Mouse (Mus musculus) liver, embryonic 14.5 days (tissue): ENCODE measurements around the gene Rab3gap2. TPM values are rescaled to one million over a fixed set of nuclear protein-coding genes. Genes with fewer than 3 reads are reported as not detected.

Experiments used
- ATAC-seq: fragments of 200-750 bp; cut with Nextera tagmentation; 2 replicates; pipeline ENCODE4 v1.8.0; 2017; ENCODE audit warnings: moderate number of reproducible peaks, mild to moderate bottlenecking, moderate library complexity; ENCODE audit not compliant: insufficient read depth
- DNase-seq, 3 experiments: peaks; one replicate each; pipeline ENCODE4 v3.0.0-alpha.2; 2012 to 2013; ENCODE audit warnings: low read depth in 3 of 3, low spot score in 3 of 3
- H3K27ac ChIP-seq: fragments of 300-500 bp; sonication (generic); 2 replicates; pipeline ENCODE4 v1.5.1; 2014; ENCODE audit warnings: moderate library complexity, mild to moderate bottlenecking, control low read depth, inconsistent platforms
- H3K27me3 ChIP-seq: fragments of 300-500 bp; sonication (generic); 2 replicates; pipeline ENCODE4 v1.6.1; 2014; ENCODE audit warnings: mild to moderate bottlenecking, low read length, moderate library complexity; ENCODE audit not compliant: control insufficient read depth, insufficient read depth
- H3K36me3 ChIP-seq: fragments of 300-500 bp; sonication (generic); replicated peaks from 2 replicates; pipeline ENCODE4 v1.6.1; 2014; ENCODE audit warnings: low read depth; ENCODE audit not compliant: control insufficient read depth, insufficient read depth
- H3K4me1 ChIP-seq, 2 experiments: fragments of 200-500 bp in 1 of 2; fragments of 300-500 bp in 1 of 2; sonication (generic) in 1 of 2; replicated peaks; 2 replicates each; pipeline ENCODE4 v1.6.1; 2012 to 2014; ENCODE audit warnings: antibody characterized with exemption in 1 of 2, inconsistent platforms in 1 of 2, low read length in 1 of 2; ENCODE audit not compliant: control insufficient read depth in 2 of 2, insufficient read depth in 2 of 2
- H3K4me2 ChIP-seq: fragments of 300-500 bp; sonication (generic); 2 replicates; pipeline ENCODE4 v1.6.1; 2014; ENCODE audit warnings: low read depth, mild to moderate bottlenecking, control low read depth, moderate library complexity
- H3K4me3 ChIP-seq, 2 experiments: fragments of 200-500 bp in 1 of 2; fragments of 300-500 bp in 1 of 2; sonication (generic) in 1 of 2; 2 replicates each; pipeline ENCODE4 v1.5.1; 2012 to 2014; ENCODE audit warnings: low read depth in 2 of 2, low read length in 2 of 2, mild to moderate bottlenecking in 2 of 2, control low read depth in 1 of 2, inconsistent platforms in 1 of 2, moderate library complexity in 1 of 2; ENCODE audit not compliant: insufficient read depth in 1 of 2
- H3K9ac ChIP-seq: fragments of 300-500 bp; sonication (generic); replicated peaks from 2 replicates; pipeline ENCODE4 v1.6.1; 2014; ENCODE audit warnings: mild to moderate bottlenecking, control low read depth, moderate library complexity
- H3K9me3 ChIP-seq: fragments of 300-500 bp; sonication (generic); 2 replicates; pipeline ENCODE4 v1.6.1; 2016; ENCODE audit warnings: low read length, mixed read lengths; ENCODE audit not compliant: control insufficient read depth
- CTCF ChIP-seq: IDR thresholded peaks from 2 replicates; pipeline ENCODE4 v1.5.1; 2016; ENCODE audit warnings: antibody characterized with exemption, low read depth, control low read depth
- EP300 ChIP-seq: IDR thresholded peaks from 2 replicates; pipeline ENCODE4 v1.6.1; 2016; ENCODE audit warnings: antibody characterized with exemption, low read depth
- WGBS: fragments of 180-500 bp; shearing (Covaris S2); extraction: QIAGEN DNeasy Blood & Tissue Kit; methylation state at CpG from one replicate; pipeline ENCODE4 v1.1.7; 2014; ENCODE audit not compliant: insufficient replicate concordance; 5-methylcytosine and 5-hydroxymethylcytosine counted together
- polyA plus RNA-seq, 2 experiments: library from polyadenylated mRNA; depleted of rRNA in 1 of 2; stranded (reverse) in 1 of 2; unstranded in 1 of 2; fragments of >200 nt; fragmentation: Nextera tagmentation in 1 of 2; extraction: Ambion mirVana in 1 of 2; gene quantifications; 2 replicates each; pipeline versions ENCODE4 v1.2.1 to v1.2.3; 2012 to 2014

Rab3gap2 gene
- polyA plus RNA-seq, 2 experiments = 9.6 to 10.2 TPM

DNA sequence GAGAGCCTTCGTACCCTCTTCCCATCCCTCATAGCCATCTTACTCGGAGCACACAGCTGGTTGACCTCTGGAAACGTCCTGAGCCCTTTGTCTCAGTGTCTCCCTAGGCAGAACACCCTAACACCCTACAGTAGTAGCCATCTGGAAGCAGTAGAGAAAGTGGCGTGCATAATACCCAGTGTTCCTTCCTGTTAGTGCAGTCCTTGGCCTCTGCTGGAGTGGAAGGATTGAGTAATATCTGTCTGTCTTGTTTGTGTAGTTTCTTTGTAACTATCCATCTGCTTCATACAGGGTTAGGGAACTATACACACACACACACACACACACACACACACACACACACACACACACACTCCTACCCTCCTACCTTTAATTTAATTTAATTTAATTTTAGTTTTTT, 64.8 kb downstream of the Rab3gap2 start:
- Histone ChIP-seq H3K36me3 (peaks cover 13% of the 10 kb centered on the region), H3K9ac (no peak overlapping the region), H3K4me3 (no peak overlapping the region), H3K27me3 (no peaks in the 10 kb centered on the region), H3K4me2 (no peak overlapping the region), H3K27ac (no peak overlapping the region), H3K9me3 (no peaks in the 10 kb centered on the region), H3K4me1 (no peaks in the 10 kb centered on the region)
- WGBS = 66% methylated on average over 4 of the region's 4 CpGs
- TF ChIP-seq EP300 = no peak
- no peak for TF ChIP-seq CTCF
- ATAC-seq (no peak), DNase-seq (no peak)

DNA sequence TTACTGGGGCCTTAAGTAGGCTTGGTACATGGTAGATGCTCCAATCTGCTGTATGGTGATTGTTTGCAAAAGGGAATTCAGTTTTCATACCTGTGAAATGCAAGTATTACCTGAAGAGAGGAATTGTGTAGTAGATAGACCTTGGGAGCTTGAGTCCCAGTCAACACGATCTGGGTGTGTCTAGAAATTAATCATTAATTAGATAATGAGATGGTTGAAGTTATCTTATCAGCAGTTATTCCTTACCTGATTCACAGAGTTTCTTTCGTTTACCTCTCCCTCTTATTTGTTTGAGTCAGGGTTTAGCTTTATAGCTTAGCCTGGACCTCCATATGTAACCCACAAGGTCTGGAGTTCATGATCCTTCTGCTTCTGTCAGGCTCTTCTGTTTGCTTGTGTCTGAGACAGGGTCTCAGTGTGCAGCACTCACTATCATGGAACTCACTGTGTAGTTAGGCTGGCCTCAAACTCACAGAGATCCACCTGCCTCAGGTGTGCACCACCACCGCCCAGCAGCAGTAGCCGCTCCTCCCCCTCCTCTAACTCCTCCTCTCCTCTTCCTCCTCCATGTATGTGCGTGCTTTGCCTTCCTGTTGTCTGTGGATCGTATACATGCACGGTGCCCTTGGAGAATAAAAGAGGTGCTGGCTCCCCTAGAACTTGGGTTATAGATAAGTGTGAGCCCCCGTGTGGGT, 66.6 kb downstream of the Rab3gap2 start:
- TF ChIP-seq EP300 (no peak), CTCF (no peak)
- H3K36me3 ChIP-seq = peaks cover 10% of the 10 kb centered on the region; the same call in 1 of the 2 replicates
- no peak overlapping the region for H3K4me2 ChIP-seq
- H3K4me1 ChIP-seq = no peaks in the 10 kb centered on the region
- 81% methylated on average over 8 of the region's 8 CpGs for WGBS
- H3K4me3 ChIP-seq = no peak overlapping the region
- H3K27ac ChIP-seq = no peak overlapping the region
- ATAC-seq (no peak), DNase-seq (no peak)
- no peak overlapping the region for H3K9ac ChIP-seq
- no peaks in the 10 kb centered on the region for H3K27me3 ChIP-seq
- H3K9me3 ChIP-seq = no peaks in the 10 kb centered on the region

DNA sequence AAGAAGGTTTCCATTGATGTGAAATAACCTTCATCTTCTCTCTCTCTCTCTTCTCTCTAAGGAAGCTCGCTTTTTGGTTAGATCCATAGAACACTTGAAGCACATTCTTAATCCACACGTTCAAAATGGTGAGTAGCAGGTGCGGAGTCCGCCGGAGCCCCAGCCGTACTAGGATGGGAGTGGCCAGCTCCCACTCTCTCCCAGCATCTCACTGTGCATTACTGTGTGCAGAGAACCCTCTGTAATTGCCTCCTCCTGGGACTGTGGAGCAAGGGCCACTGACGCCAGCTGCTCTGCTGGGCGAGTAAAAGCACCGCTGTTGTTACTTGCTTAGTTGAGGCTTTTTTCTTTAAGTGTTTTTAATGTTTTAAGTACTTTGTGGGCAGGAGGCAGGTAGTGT, 67.5 kb downstream of the Rab3gap2 start:
- Histone ChIP-seq H3K4me2 (no peak overlapping the region), H3K27ac (no peak overlapping the region), H3K27me3 (no peaks in the 10 kb centered on the region), H3K4me3 (no peak overlapping the region), H3K9ac (no peak overlapping the region), H3K4me1 (no peaks in the 10 kb centered on the region), H3K9me3 (no peaks in the 10 kb centered on the region), H3K36me3 (peaks cover 14% of the 10 kb centered on the region)
- no peak for DNase-seq
- no peak for ATAC-seq
- TF ChIP-seq CTCF (no peak), EP300 (no peak)
- WGBS = 84% methylated on average over 9 of the region's 9 CpGs

DNA sequence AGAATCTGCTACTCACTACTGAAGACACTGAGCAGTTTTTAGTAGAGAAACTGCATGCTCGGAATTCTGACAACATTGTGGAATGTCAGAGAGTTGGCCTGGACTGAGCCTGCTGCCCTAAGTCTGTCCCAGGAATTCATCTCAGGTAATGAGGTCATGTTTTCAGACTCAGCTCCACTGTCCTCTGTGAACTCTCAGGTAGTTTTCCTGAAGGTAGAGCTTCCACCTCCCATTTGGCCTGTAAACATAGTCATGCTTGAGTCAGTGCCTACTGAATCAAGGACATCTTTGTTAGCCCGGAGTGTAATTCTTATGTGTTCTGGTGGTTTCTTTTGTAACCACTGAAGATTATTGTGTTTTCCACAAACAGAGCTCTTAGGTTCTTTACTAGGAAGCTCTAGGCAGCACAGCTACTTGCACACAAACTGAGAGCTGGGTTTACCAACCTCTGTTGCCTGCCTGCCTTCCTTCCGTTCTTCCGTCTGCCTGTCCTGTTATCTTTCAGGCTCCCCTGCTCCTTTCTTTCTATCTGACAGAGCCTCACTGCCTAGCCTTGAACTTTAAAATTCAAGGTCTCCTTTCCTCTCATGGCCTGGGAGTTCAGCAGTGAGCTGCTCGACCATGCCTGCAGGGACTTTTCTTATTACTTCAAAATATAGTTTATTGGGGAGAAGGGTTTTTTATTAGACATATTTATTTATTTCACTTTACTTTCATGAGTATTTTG, 71.1 kb downstream of the Rab3gap2 start:
- no peak for TF ChIP-seq EP300
- TF ChIP-seq CTCF = no peak
- no peak overlapping the region for H3K9ac ChIP-seq
- no peak overlapping the region for H3K4me3 ChIP-seq
- no peaks in the 10 kb centered on the region for H3K4me1 ChIP-seq
- peaks cover 26% of the 10 kb centered on the region for H3K36me3 ChIP-seq
- no peak overlapping the region for H3K27ac ChIP-seq
- ATAC-seq (no peak), DNase-seq (no peak)
- WGBS = 66% methylated on average over 5 of the region's 5 CpGs
- no peaks in the 10 kb centered on the region for H3K9me3 ChIP-seq
- no peak overlapping the region for H3K4me2 ChIP-seq
- no peaks in the 10 kb centered on the region for H3K27me3 ChIP-seq

DNA sequence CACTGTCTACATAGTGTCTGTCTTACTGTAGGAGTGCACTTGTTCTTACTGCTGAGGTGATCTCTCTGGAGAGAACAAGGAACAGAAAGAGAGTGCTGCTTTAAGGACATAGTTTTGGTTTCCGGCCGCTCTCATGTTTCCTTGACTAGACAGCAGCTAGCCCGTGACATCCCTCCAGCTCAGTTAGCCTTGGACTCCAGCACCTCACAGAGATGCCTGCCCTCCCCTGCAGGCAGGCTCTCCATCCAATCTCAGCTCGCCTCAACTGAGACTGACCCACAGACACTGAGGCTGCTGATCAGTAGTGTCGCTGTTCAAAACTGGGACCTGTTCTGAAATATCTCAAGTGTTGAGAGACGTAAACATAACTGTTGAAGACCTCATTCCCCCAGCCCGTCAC, 72.1 kb downstream of the Rab3gap2 start:
- ATAC-seq (no peak), DNase-seq (no peak)
- H3K27ac ChIP-seq = no peak overlapping the region
- TF ChIP-seq EP300 (no peak), CTCF (no peak)
- H3K9me3 ChIP-seq = no peaks in the 10 kb centered on the region
- H3K4me1 ChIP-seq = no peaks in the 10 kb centered on the region
- H3K4me2 ChIP-seq = no peak overlapping the region
- no peak overlapping the region for H3K9ac ChIP-seq
- 79% methylated on average over 7 of the region's 7 CpGs for WGBS
- no peaks in the 10 kb centered on the region for H3K27me3 ChIP-seq
- peaks cover 28% of the 10 kb centered on the region for H3K36me3 ChIP-seq
- H3K4me3 ChIP-seq = no peak overlapping the region
